Mouse (Mus musculus) kidney, postnatal 0 days (tissue): ENCODE results near the gene Anp32a. TPM values are rescaled to one million over a fixed set of nuclear protein-coding genes. Genes with fewer than 3 reads are reported as not detected.

Source experiments
- ATAC-seq: fragments of 200-750 bp; cut with Nextera tagmentation; replicated peaks from 2 replicates; pipeline ENCODE4 v1.8.0; 2017; ENCODE audit warnings: low read depth, moderate number of reproducible peaks, moderate TSS enrichment, moderate library complexity; ENCODE audit not compliant: low FRiP score
- DNase-seq: peaks from one replicate; pipeline ENCODE4 v3.0.0-alpha.2; 2016; ENCODE audit warnings: low spot score
- H3K27ac ChIP-seq: fragments of 300-500 bp; sonication (generic); 2 replicates; pipeline ENCODE4 v1.5.1; 2014; ENCODE audit warnings: mild to moderate bottlenecking
- H3K27me3 ChIP-seq: fragments of 300-500 bp; sonication (generic); 2 replicates; pipeline ENCODE4 v1.6.1; 2014; ENCODE audit warnings: low read length, mixed read lengths; ENCODE audit not compliant: insufficient read depth
- H3K36me3 ChIP-seq: fragments of 300-500 bp; sonication (generic); 2 replicates; pipeline ENCODE4 v1.6.1; 2014; ENCODE audit warnings: low read length, mixed read lengths; ENCODE audit not compliant: insufficient read depth
- H3K4me1 ChIP-seq: fragments of 300-500 bp; sonication (generic); replicated peaks from 2 replicates; pipeline ENCODE4 v1.6.1; 2014; ENCODE audit warnings: antibody characterized with exemption, low read length, mixed read lengths; ENCODE audit not compliant: insufficient read depth
- H3K4me2 ChIP-seq: fragments of 300-500 bp; sonication (generic); 2 replicates; pipeline ENCODE4 v1.6.1; 2014; ENCODE audit warnings: mild to moderate bottlenecking, low read length, moderate library complexity, mixed read lengths
- H3K4me3 ChIP-seq: fragments of 300-500 bp; sonication (generic); replicated peaks from 2 replicates; pipeline ENCODE4 v1.5.1; 2014; ENCODE audit warnings: low read depth, low read length
- H3K9ac ChIP-seq: fragments of 300-500 bp; sonication (generic); 2 replicates; pipeline ENCODE4 v1.6.1; 2014; ENCODE audit warnings: low read depth, low read length
- H3K9me3 ChIP-seq: fragments of 300-500 bp; sonication (generic); replicated peaks from 2 replicates; pipeline ENCODE4 v1.6.1; 2016; ENCODE audit warnings: low read length, inconsistent platforms, mixed read lengths
- CTCF ChIP-seq: IDR thresholded peaks from 2 replicates; pipeline ENCODE4 v1.5.1; 2016; ENCODE audit warnings: antibody characterized with exemption, low read depth, mild to moderate bottlenecking, moderate library complexity
- WGBS: fragments of 180-500 bp; shearing (Covaris S2); extraction: QIAGEN DNeasy Blood & Tissue Kit; methylation state at CpG from one replicate; pipeline ENCODE4 v1.1.7; 2014; 5-methylcytosine and 5-hydroxymethylcytosine counted together
- polyA plus RNA-seq: library from polyadenylated mRNA; unstranded; fragments of >200 nt; fragmentation: Nextera tagmentation; extraction: Ambion mirVana; gene quantifications from 2 replicates; pipeline ENCODE4 v1.2.1, GENCODE M21; 2015

Anp32a gene
- polyA plus RNA-seq, result 139 and 166 TPM in 2 replicates

- no peak for TF ChIP-seq CTCF
- H3K27ac ChIP-seq, result peak within 1 kb of the TSS; percentile 100
- H3K27me3 ChIP-seq, result no peaks in the 10 kb centered on the region
- peak within 1 kb of the TSS; percentile 92 for H3K4me2 ChIP-seq
- H3K4me1 ChIP-seq, result peaks cover 16% of the 10 kb centered on the region; the same call in 1 of the 2 replicates
- peak within 1 kb of the TSS; percentile 94 for H3K4me3 ChIP-seq
- WGBS, result under 1% methylated on average over 34 of the region's 34 CpGs
- DNase-seq (peak; percentile 98), ATAC-seq (peak; percentile 89)
- H3K36me3 ChIP-seq, result no peaks in the 10 kb centered on the region
- no peaks in the 10 kb centered on the region for H3K9me3 ChIP-seq
- peak within 1 kb of the TSS; percentile 100 for H3K9ac ChIP-seq
These were observed at the start of gene Anp32a for GRCm38 (mm10) chr9:62341123-62341486. TSS of gene Anp32a (plus strand) at chr9:62341293.

DNA sequence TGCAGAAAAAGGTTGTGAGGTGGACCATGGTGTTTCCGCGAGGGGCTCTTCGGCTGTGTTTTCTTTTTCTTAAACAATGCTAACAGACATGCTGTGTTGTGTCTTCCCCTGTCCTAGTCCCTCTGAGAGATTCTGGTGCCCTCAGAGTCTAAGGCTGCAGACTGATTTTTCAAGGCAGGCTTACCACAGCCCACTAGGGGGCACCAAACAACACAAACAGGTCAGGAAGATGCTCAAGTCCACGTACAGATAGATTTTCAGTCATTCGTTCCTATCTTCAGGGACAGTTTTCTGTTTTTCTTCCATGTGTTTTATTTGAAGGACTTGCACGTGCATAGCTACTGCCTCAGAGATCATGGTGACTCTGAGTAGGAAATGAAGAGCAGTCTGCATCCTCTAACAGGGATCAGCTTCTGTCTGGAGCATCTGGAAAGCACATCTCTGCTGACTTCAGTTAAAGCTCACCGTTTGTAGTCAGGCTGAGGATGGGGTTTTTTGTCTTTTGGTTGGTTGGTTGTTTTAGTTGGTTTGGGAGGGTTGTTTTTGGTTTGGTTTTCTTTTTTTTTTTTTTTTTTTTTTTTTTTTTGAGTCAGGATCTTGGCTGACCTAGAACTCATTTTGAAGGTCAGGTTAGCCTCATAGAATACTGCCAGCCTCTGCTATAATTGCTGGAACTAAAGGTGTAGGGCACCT, 45.9 kb upstream of the Anp32a start:
- TF ChIP-seq CTCF, result peak; percentile 97
- no peaks in the 10 kb centered on the region for H3K27me3 ChIP-seq
- WGBS, result 28% methylated on average over 7 of the region's 7 CpGs
- H3K27ac ChIP-seq, result no peak overlapping the region
- DNase-seq (peak; percentile 92), ATAC-seq (no peak)
- H3K4me2 ChIP-seq, result no peak overlapping the region
- no peak overlapping the region for H3K9ac ChIP-seq
- no peak overlapping the region for H3K4me3 ChIP-seq
- H3K9me3 ChIP-seq, result no peaks in the 10 kb centered on the region
- no peaks in the 10 kb centered on the region for H3K36me3 ChIP-seq
- no peaks in the 10 kb centered on the region for H3K4me1 ChIP-seq

DNA sequence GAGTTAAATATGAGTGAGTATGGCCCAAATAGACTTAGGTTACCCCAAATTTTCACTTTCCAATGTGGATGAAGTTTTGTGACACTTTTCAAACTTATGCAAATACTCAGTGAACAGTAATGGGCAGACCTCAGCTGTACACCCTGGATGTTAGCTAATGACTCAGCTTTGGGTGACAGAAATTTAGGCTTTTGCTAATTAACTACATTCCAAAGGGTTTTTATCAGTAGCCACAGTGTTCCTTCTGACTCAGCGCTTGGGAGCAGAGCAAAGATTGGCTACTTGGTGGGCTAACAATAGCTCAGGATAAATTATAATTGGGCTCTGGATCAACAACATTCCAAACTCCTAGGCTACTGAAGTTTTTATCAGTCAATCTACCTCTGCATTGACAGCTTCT, 44.2 kb upstream of the Anp32a start:
- no peak overlapping the region for H3K4me2 ChIP-seq
- no peaks in the 10 kb centered on the region for H3K27me3 ChIP-seq
- no peak overlapping the region for H3K9ac ChIP-seq
- ATAC-seq (no peak), DNase-seq (no peak)
- no peaks in the 10 kb centered on the region for H3K4me1 ChIP-seq
- no peaks in the 10 kb centered on the region for H3K36me3 ChIP-seq
- 88% methylated on average over 1 of the region's 1 CpGs for WGBS
- no peak for TF ChIP-seq CTCF
- no peaks in the 10 kb centered on the region for H3K9me3 ChIP-seq
- no peak overlapping the region for H3K27ac ChIP-seq
- no peak overlapping the region for H3K4me3 ChIP-seq

GRCm38 (mm10) chr9:62315556-62315955, 25.5 kb upstream of the Anp32a start:
- no peak for DNase-seq
- H3K9me3 ChIP-seq, result no peaks in the 10 kb centered on the region
- H3K27me3 ChIP-seq, result no peaks in the 10 kb centered on the region
- no peak overlapping the region for H3K27ac ChIP-seq
- 75% methylated on average over 6 of the region's 6 CpGs for WGBS
- no peak for ATAC-seq
- no peaks in the 10 kb centered on the region for H3K4me1 ChIP-seq
- no peaks in the 10 kb centered on the region for H3K36me3 ChIP-seq
- H3K4me2 ChIP-seq, result no peak overlapping the region
- no peak overlapping the region for H3K9ac ChIP-seq
- H3K4me3 ChIP-seq, result no peak overlapping the region
- TF ChIP-seq CTCF, result no peak

DNA sequence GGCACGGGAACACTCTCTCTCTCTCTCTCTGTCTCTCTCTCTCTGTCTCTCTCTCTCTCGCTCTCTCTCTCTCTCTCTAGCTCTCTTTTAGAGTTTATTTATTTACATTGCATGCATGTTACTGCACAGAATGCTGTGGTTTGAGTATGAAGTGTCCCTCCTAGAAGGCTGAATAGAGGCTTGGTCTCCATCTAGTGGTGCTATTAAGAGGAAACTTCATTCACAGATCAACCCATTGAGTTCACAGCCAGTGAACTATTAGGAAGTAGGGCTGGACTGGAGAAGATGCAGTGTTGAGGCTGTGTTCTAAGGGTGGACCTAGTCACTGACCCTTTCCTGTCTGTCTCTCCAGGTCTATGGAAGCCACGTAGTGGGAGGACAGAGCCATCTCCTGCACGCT, 22.4 kb upstream of the Anp32a start:
- ATAC-seq, result no peak

DNA sequence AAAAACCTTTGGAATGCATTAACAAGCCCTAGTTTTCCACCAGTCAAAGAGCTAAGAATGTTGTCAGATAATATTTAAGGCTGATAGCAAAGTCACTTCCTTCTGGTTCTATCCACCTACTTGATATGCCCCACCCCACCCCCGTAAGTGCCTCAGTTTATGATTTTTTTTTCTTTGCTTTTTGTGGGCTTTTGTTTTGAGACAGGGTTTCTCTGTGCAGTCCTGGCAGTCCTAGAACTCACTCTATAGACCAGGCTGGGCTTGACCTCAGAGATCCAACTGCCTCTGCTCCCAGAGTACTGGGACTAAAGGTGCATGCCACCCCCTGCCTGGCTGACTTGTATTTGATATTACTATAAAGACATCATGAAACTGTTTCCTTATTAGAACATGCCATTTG, 17.3 kb upstream of the Anp32a start:
- no peaks in the 10 kb centered on the region for H3K9me3 ChIP-seq
- ATAC-seq (no peak), DNase-seq (no peak)
- H3K4me2 ChIP-seq, result no peak overlapping the region
- 80% methylated on average over 1 of the region's 1 CpGs for WGBS
- no peak overlapping the region for H3K27ac ChIP-seq
- H3K36me3 ChIP-seq, result no peaks in the 10 kb centered on the region
- TF ChIP-seq CTCF, result no peak
- no peaks in the 10 kb centered on the region for H3K4me1 ChIP-seq
- H3K27me3 ChIP-seq, result no peaks in the 10 kb centered on the region
- H3K4me3 ChIP-seq, result no peak overlapping the region
- no peak overlapping the region for H3K9ac ChIP-seq

More for the DNA sequence above, 22.4 kb upstream of the Anp32a start:
- TF ChIP-seq CTCF, result peak; percentile 51
- Histone ChIP-seq H3K27ac (no peak overlapping the region), H3K9me3 (no peaks in the 10 kb centered on the region), H3K9ac (no peak overlapping the region), H3K27me3 (no peaks in the 10 kb centered on the region), H3K4me2 (no peak overlapping the region), H3K4me1 (no peaks in the 10 kb centered on the region), H3K4me3 (no peak overlapping the region), H3K36me3 (no peaks in the 10 kb centered on the region)
- DNase-seq, result no peak
- 78% methylated on average over 4 of the region's 4 CpGs for WGBS

- H3K4me1 ChIP-seq, result no peaks in the 10 kb centered on the region
- no peak overlapping the region for H3K4me3 ChIP-seq
- TF ChIP-seq CTCF, result no peak; the same call in 1 of the 2 replicates
- H3K36me3 ChIP-seq, result no peaks in the 10 kb centered on the region
- ATAC-seq, result no peak
- H3K4me2 ChIP-seq, result no peak overlapping the region
- 71% methylated on average over 3 of the region's 3 CpGs for WGBS
- H3K9ac ChIP-seq, result no peak overlapping the region
- H3K27ac ChIP-seq, result no peak overlapping the region
- no peak for DNase-seq
- H3K9me3 ChIP-seq, result no peaks in the 10 kb centered on the region
- H3K27me3 ChIP-seq, result no peaks in the 10 kb centered on the region
These were observed 15.1 kb upstream of the Anp32a start for GRCm38 (mm10) chr9:62325965-62326364.
